Mouse (Mus musculus) forelimb bud, embryonic 11.5 days (tissue): ENCODE data around the gene Pde8a.
"Not testable (repeated sequence)": the region's sequence is repeated elsewhere in the genome, so short reads cannot be mapped to it uniquely, and the experiment has no call there.

Source experiments
- DNase-seq: peaks from one replicate; pipeline ENCODE4 v3.0.0-alpha.2; 2012; ENCODE audit warnings: low read depth, low spot score

Gene Pde8a

GRCm38 (mm10) chr7:81213347-81214152 lies at the start of gene Pde8a:
TSS of gene Pde8a (plus strand) at chr7:81213596.
- no peak for DNase-seq

GRCm38 (mm10) chr7:81164411-81164810 lies 49.0 kb upstream of the Pde8a start:
- no peak for DNase-seq

GRCm38 (mm10) chr7:81167124-81167523 lies 46.3 kb upstream of the Pde8a start:
- peak; percentile 63 for DNase-seq

- no peak for DNase-seq
Measured at GRCm38 (mm10) chr7:81169351-81169750, 44.0 kb upstream of the Pde8a start.

GRCm38 (mm10) chr7:81173931-81174330 lies 39.5 kb upstream of the Pde8a start:
- no peak for DNase-seq

GRCm38 (mm10) chr7:81174654-81175053 lies 38.7 kb upstream of the Pde8a start:
- no peak for DNase-seq

- peak; percentile 37 for DNase-seq
Measured at GRCm38 (mm10) chr7:81176187-81176769, 37.1 kb upstream of the Pde8a start.

GRCm38 (mm10) chr7:81179494-81179893 lies 33.9 kb upstream of the Pde8a start:
- DNase-seq = no peak

GRCm38 (mm10) chr7:81182492-81183175 lies 30.8 kb upstream of the Pde8a start:
- DNase-seq = no peak

- DNase-seq = no peak
Measured at GRCm38 (mm10) chr7:81183181-81183580, 30.2 kb upstream of the Pde8a start.

- DNase-seq = no peak
Measured at GRCm38 (mm10) chr7:81184136-81184535, 29.3 kb upstream of the Pde8a start.

- DNase-seq = no peak
Measured at GRCm38 (mm10) chr7:81184651-81185050, 28.7 kb upstream of the Pde8a start.

- not testable (repeated sequence) for DNase-seq
Measured at GRCm38 (mm10) chr7:81186036-81186435, 27.4 kb upstream of the Pde8a start.

- DNase-seq = no peak
Measured at GRCm38 (mm10) chr7:81189180-81189579, 24.2 kb upstream of the Pde8a start.

GRCm38 (mm10) chr7:81195509-81195908 lies 17.9 kb upstream of the Pde8a start:
- no peak for DNase-seq

- DNase-seq = no peak
Measured at GRCm38 (mm10) chr7:81196796-81197195, 16.6 kb upstream of the Pde8a start.

GRCm38 (mm10) chr7:81198538-81198937 lies 14.9 kb upstream of the Pde8a start:
- DNase-seq = peak; percentile 23

GRCm38 (mm10) chr7:81199109-81199508 lies 14.3 kb upstream of the Pde8a start:
- no peak for DNase-seq

- no peak for DNase-seq
Measured at GRCm38 (mm10) chr7:81199757-81200156, 13.6 kb upstream of the Pde8a start.

- DNase-seq = peak; percentile 24
Measured at GRCm38 (mm10) chr7:81202389-81202788, 11.0 kb upstream of the Pde8a start.

GRCm38 (mm10) chr7:81203576-81203975 lies 9.8 kb upstream of the Pde8a start:
- DNase-seq = not testable (repeated sequence)

GRCm38 (mm10) chr7:81208944-81209343 lies 4.5 kb upstream of the Pde8a start:
- DNase-seq = peak; percentile 43
